ENCODE assay signal across 8 mouse cellular contexts in the genomic region with DNA sequence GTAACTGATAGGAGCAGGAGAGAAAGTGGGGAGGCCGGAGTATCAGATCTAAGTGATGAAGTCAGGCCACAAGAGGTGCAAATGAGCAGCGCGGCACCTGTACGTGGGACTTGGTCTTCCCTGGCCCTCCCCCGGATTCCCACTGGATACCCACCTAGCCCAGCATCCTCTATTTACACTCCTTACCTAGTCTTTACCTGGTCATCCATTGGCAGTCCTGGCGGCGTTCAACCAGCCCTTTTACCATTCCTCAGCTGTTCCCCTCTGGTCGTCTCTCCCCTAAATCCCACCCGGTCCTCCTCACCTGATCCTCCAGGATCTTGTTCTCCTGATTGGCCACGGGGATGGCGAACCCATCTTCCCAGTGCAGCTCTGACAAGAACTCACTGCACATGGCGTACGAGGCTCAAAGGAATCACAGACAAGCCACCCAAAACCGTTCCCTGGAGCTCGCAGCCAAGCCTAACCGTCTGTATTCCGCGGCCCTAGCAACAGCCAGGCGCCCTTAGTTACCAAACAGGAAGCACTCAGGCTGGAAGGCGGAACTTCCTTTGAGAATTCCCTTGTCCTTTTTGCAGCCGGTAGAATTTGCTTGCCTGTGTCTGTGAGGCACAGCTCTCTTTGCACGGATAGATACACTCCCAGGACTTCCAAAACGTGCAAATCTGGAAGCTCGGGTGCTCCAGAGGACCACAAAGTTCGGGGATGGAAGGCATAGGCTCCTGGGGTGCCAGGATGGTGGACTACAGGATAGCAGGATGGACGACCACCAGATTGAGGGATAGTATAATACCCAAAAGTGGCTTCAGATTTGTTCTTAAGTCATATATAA. TPM values are rescaled to one million over a fixed set of nuclear protein-coding genes. Genes with fewer than 3 reads are reported as not detected.
DNase-seq lines count a peak whose midpoint lies in the region; ATAC-seq lines count a peak whose summit lies in the region.

A gene (minus strand): TSS at position 510 of the 832 bp plus-strand sequence.

- peaks cover 11% of the 10 kb centered on the region; the same call in 1 of the 2 replicates for H3K4me1 ChIP-seq in hindbrain, embryonic 10.5 days (replicated peaks)
- H3K4me1 ChIP-seq in lung, embryonic 15.5 days = peaks cover 6% of the 10 kb centered on the region

- no peaks in the 10 kb centered on the region for H3K9me3 ChIP-seq in hindbrain, embryonic 10.5 days
- H3K9me3 ChIP-seq in lung, embryonic 15.5 days = no peaks in the 10 kb centered on the region

- no peaks in the 10 kb centered on the region for H3K27me3 ChIP-seq in hindbrain, embryonic 10.5 days (ENCODE audit: insufficient read depth, poor library complexity, severe bottlenecking)
- H3K27me3 ChIP-seq in lung, embryonic 15.5 days = no peaks in the 10 kb centered on the region

- ATAC-seq in frontal cortex, adult (ENCODE audit: low TSS enrichment) = peak; percentile 100
- ATAC-seq in lung, embryonic 15.5 days (ENCODE audit: borderline replicate concordance, extremely low read depth, low FRiP score, low TSS enrichment) = peak; percentile 93

- peak; percentile 74 for DNase-seq in Muller cell, postnatal 12 days (ENCODE audit: inconsistent ontology term)
- peak; percentile 71 for DNase-seq in cerebellum, adult 8-10 months
- peak; percentile 84 for DNase-seq in hindbrain, embryonic 10.5 days (ENCODE audit: low spot score)
- peak; percentile 72 for DNase-seq in layer of hippocampus, adult 9-10 months (ENCODE audit: low spot score)
- DNase-seq in ovary, postnatal 14 days (ENCODE audit: low spot score) = peak; percentile 51
- DNase-seq in urinary bladder, adult 18-20 months (ENCODE audit: low spot score in 2 of 2) = peak; percentile 44 to 45

- peak within 1 kb of the TSS; percentile 87 for H3K4me2 ChIP-seq in lung, embryonic 15.5 days

- peak within 1 kb of the TSS; percentile 66 for H3K4me3 ChIP-seq in hindbrain, embryonic 10.5 days
- peak within 1 kb of the TSS; percentile 52 for H3K4me3 ChIP-seq in lung, embryonic 15.5 days

- 6% methylated on average over 26 of the region's 26 CpGs for WGBS in hindbrain, embryonic 10.5 days
- 4% methylated on average over 26 of the region's 26 CpGs for WGBS in lung, embryonic 15.5 days

- peak within 1 kb of the TSS; percentile 62 for H3K9ac ChIP-seq in lung, embryonic 15.5 days

- no peaks in the 10 kb centered on the region for H3K36me3 ChIP-seq in hindbrain, embryonic 10.5 days
- H3K36me3 ChIP-seq in lung, embryonic 15.5 days = no peaks in the 10 kb centered on the region

- H3K27ac ChIP-seq in hindbrain, embryonic 10.5 days = peak within 1 kb of the TSS; percentile 91
- no peak within 1 kb of the TSS for H3K27ac ChIP-seq in lung, embryonic 15.5 days

RNA-seq across cellular contexts. Expression of the gene that starts here (rescaled TPM):
- 6.8 and 8.3 TPM in 2 replicates for polyA plus RNA-seq in hindbrain, embryonic 10.5 days (2016; fragmentation: Nextera tagmentation; extraction: Ambion mirVana)
- 7.0 and 9.3 TPM in 2 replicates for polyA plus RNA-seq in lung, embryonic 15.5 days (2015; fragmentation: Nextera tagmentation; extraction: Ambion mirVana)
